Mouse (Mus musculus): ENCODE results near the gene Spag9. TPM values are rescaled to one million over a fixed set of nuclear protein-coding genes. Genes with fewer than 3 reads are reported as not detected.

The Spag9 gene
- polyA plus RNA-seq, 1 experiment from 2014 or later: 30.4 TPM

DNA sequence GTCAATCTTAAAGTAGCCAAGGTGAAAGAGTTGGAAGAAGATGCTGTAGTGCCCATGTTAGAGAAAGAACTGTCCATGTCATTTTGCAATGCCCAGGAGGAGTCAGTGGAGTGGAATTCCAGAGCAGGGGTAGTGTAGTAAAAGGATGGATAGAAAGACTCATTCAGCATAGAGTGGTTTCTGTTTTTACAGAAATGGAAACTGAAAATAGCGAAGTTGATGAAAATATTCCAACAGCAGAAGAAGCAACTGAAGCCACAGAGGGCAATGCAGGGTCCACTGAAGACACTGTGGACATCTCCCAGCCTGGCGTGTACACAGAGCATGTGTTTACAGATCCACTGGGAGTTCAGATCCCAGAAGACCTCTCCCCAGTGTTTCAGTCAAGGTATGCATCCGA, 101.6 kb downstream of the Spag9 start:
- no peak for DNase-seq (ENCODE audit: low spot score)
- Histone ChIP-seq H3K9me3 (replicated peaks) (no peaks in the 10 kb centered on the region), H3K4me3 (no peak overlapping the region), H3K27me3 (ENCODE audit: low read depth, poor library complexity, severe bottlenecking) (no peaks in the 10 kb centered on the region), H3K4me1 (no peaks in the 10 kb centered on the region), H3K27ac (no peak overlapping the region), H3K36me3 (peaks cover 90% of the 10 kb centered on the region)
- WGBS: 94% methylated on average over 3 of the region's 3 CpGs

DNA sequence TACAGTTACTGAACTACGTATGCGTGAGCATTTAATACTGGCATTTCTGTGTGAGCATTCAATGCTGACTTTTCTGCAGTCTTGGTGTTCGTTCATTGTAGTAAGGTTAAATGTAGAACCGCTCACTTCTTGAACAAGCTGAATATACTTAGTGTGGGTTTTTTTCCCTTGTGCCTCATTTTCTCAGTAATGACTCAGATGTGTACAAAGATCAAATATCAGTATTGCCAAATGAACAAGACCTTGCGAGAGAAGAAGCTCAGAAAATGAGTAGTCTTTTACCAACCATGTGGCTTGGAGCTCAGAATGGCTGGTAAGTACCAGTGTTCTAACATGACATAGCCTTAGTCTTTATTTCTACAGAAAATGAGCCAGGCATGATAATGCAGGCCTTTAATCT, 102.9 kb downstream of the Spag9 start:
- no peak for DNase-seq (ENCODE audit: low spot score)
- Histone ChIP-seq H3K27me3 (ENCODE audit: low read depth, poor library complexity, severe bottlenecking) (no peaks in the 10 kb centered on the region), H3K4me1 (no peaks in the 10 kb centered on the region), H3K27ac (no peak overlapping the region), H3K9me3 (replicated peaks) (no peaks in the 10 kb centered on the region), H3K4me3 (no peak overlapping the region), H3K36me3 (peaks cover 86% of the 10 kb centered on the region)
- WGBS: 96% methylated on average over 5 of the region's 5 CpGs

GRCm38 (mm10) chr11:94113795-94114194, 117.9 kb downstream of the Spag9 start:
- WGBS: 94% methylated on average over 2 of the region's 2 CpGs
- no peaks in the 10 kb centered on the region for H3K9me3 ChIP-seq (replicated peaks)
- no peak for DNase-seq (ENCODE audit: low spot score)

DNA sequence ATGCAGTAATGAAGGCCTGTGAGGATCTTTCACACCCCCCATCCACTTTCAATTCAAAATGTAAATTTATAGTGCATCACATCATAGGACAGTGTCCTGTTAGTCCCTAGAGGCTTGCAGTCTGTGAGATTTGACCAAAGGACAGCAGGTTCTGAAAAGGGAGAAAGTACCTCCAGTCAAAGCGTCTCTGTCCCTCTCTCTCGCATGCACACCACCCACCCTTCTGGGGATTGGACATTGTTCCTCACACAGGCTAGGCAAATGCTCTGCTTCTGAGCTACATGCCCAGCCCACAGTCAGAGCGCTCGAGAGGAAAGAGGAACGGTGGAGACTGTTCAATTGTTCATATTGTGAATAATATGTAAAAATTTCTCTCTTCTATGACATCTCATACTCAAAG, 119.5 kb downstream of the Spag9 start:
- no peaks in the 10 kb centered on the region for H3K27me3 ChIP-seq (ENCODE audit: low read depth, poor library complexity, severe bottlenecking)
- no peak overlapping the region for H3K4me3 ChIP-seq
- no peak for DNase-seq (ENCODE audit: low spot score)
- H3K4me1 ChIP-seq: no peaks in the 10 kb centered on the region
- H3K9me3 ChIP-seq (replicated peaks): no peaks in the 10 kb centered on the region
- WGBS: 96% methylated on average over 5 of the region's 5 CpGs
- H3K36me3 ChIP-seq: peaks cover 74% of the 10 kb centered on the region
- H3K27ac ChIP-seq: no peak overlapping the region

More at GRCm38 (mm10) chr11:94113795-94114194, 117.9 kb downstream of the Spag9 start:
- Histone ChIP-seq H3K4me3 (no peak overlapping the region), H3K27ac (no peak overlapping the region), H3K36me3 (peaks cover 76% of the 10 kb centered on the region), H3K27me3 (ENCODE audit: low read depth, poor library complexity, severe bottlenecking) (no peaks in the 10 kb centered on the region), H3K4me1 (no peaks in the 10 kb centered on the region)

- Histone ChIP-seq H3K4me1 (no peaks in the 10 kb centered on the region), H3K4me3 (no peak overlapping the region), H3K36me3 (peaks cover 78% of the 10 kb centered on the region), H3K27me3 (ENCODE audit: low read depth, poor library complexity, severe bottlenecking) (no peaks in the 10 kb centered on the region), H3K27ac (no peak overlapping the region), H3K9me3 (replicated peaks) (no peaks in the 10 kb centered on the region)
- no peak for DNase-seq (ENCODE audit: low spot score)
- WGBS: 97% methylated on average over 7 of the region's 7 CpGs
Observed at GRCm38 (mm10) chr11:94116655-94117054, 120.8 kb downstream of the Spag9 start.

GRCm38 (mm10) chr11:94117836-94118235, 121.9 kb downstream of the Spag9 start:
- Histone ChIP-seq H3K4me3 (no peak overlapping the region), H3K27ac (no peak overlapping the region), H3K27me3 (ENCODE audit: low read depth, poor library complexity, severe bottlenecking) (no peaks in the 10 kb centered on the region), H3K4me1 (no peaks in the 10 kb centered on the region), H3K36me3 (peaks cover 78% of the 10 kb centered on the region), H3K9me3 (replicated peaks) (no peaks in the 10 kb centered on the region)
- no peak for DNase-seq (ENCODE audit: low spot score)
- WGBS: 93% methylated on average over 6 of the region's 6 CpGs

- H3K36me3 ChIP-seq: peaks cover 76% of the 10 kb centered on the region
- no peak overlapping the region for H3K4me3 ChIP-seq
- no peaks in the 10 kb centered on the region for H3K27me3 ChIP-seq (ENCODE audit: low read depth, poor library complexity, severe bottlenecking)
- no peaks in the 10 kb centered on the region for H3K9me3 ChIP-seq (replicated peaks)
- H3K27ac ChIP-seq: no peak overlapping the region
- no peaks in the 10 kb centered on the region for H3K4me1 ChIP-seq
- no peak for DNase-seq (ENCODE audit: low spot score)
Observed at GRCm38 (mm10) chr11:94118612-94119011, 122.7 kb downstream of the Spag9 start.

DNA sequence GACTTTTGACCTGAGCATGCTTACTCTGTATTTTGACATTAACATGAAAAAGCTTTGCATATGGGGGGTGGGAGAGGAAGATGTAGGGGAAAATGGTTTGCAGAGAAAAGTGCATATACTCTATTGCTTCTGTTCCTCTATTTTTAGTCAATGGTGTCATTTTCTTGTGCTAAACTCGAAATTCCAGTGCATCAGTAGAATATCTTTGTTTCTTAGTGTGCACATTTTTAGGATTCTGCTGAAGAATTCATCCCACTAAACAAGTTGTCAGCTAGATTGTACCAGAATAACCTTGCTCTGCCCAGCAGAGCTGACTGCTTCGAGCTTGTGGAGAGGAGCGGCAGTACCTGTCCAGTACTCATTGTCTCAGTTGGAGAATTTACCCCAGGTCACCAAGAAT, 124.8 kb downstream of the Spag9 start:
- peaks cover 69% of the 10 kb centered on the region for H3K36me3 ChIP-seq
- WGBS: 88% methylated on average over 3 of the region's 3 CpGs
- H3K4me3 ChIP-seq: no peak overlapping the region
- no peaks in the 10 kb centered on the region for H3K4me1 ChIP-seq
- H3K27me3 ChIP-seq (ENCODE audit: low read depth, poor library complexity, severe bottlenecking): no peaks in the 10 kb centered on the region
- H3K9me3 ChIP-seq (replicated peaks): no peaks in the 10 kb centered on the region
- no peak overlapping the region for H3K27ac ChIP-seq
- DNase-seq (ENCODE audit: low spot score): no peak

GRCm38 (mm10) chr11:94121501-94121900, 125.6 kb downstream of the Spag9 start:
- H3K27ac ChIP-seq: no peak overlapping the region
- no peaks in the 10 kb centered on the region for H3K4me1 ChIP-seq
- peaks cover 68% of the 10 kb centered on the region for H3K36me3 ChIP-seq
- 91% methylated on average over 10 of the region's 10 CpGs for WGBS
- no peak for DNase-seq (ENCODE audit: low spot score)
- H3K4me3 ChIP-seq: no peak overlapping the region
- H3K9me3 ChIP-seq (replicated peaks): no peaks in the 10 kb centered on the region
- no peaks in the 10 kb centered on the region for H3K27me3 ChIP-seq (ENCODE audit: low read depth, poor library complexity, severe bottlenecking)

DNA sequence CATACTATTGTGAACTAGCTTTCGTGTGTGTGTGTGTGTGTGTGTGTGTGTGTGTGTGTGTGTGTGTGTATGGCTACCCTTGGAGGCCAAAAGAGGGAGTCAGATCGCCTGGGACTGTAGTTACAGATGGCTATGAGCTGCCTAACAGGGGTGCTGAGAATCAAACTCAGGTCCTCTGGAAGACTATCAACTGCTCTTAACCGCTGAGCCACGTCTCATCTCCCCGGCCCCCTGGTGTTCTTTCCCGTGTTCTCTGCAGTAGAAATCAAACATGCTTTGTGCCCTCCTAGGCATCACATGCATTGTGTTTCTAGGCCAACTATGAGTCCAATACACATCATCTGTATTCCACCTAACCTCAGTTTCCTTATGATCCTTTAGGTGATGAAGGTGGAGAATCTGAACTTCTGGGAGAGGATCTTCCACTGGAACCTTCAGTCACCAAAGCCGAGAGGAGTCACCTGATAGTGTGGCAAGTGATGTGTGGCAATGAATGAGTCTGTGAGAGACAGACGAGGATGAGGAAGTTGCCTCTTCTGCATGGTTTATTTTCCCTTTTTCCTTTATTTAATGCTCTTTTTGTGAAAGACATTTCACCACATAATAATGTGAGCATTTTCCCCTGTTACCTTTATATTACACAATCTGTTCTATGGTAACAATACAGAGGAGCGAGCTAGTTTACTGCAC, 126.6 kb downstream of the Spag9 start:
- H3K9me3 ChIP-seq (replicated peaks): no peaks in the 10 kb centered on the region
- peak; percentile 12 for DNase-seq (ENCODE audit: low spot score)
- H3K36me3 ChIP-seq: peaks cover 66% of the 10 kb centered on the region
- H3K4me3 ChIP-seq: no peak overlapping the region
- H3K4me1 ChIP-seq: no peaks in the 10 kb centered on the region
- H3K27ac ChIP-seq: no peak overlapping the region
- WGBS: 95% methylated on average over 9 of the region's 9 CpGs
- H3K27me3 ChIP-seq (ENCODE audit: low read depth, poor library complexity, severe bottlenecking): no peaks in the 10 kb centered on the region

DNA sequence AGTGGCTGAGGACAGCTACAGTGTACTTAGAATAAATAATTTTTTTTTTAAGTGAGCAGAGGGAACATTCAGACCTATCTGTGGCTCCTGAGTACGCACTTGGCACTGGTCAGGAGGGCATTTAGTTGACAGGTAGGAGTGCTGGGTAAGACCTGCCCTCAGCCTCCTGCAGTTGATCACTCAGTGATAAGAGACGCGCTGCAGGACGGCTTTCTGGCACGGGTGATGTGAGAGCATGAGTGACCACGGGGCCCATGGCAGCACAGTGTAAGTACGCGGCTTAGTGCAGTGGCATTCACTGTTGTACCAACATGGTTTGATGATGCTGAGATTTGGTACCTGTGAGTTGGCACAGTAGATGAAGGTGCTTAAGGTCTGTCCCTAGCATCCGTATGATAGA, 130.8 kb downstream of the Spag9 start:
- peak; percentile 23 for DNase-seq (ENCODE audit: low spot score)
- peaks cover 43% of the 10 kb centered on the region for H3K36me3 ChIP-seq
- H3K4me3 ChIP-seq: no peak overlapping the region
- H3K4me1 ChIP-seq: peaks cover 16% of the 10 kb centered on the region
- no peak overlapping the region for H3K27ac ChIP-seq
- H3K27me3 ChIP-seq (ENCODE audit: low read depth, poor library complexity, severe bottlenecking): no peaks in the 10 kb centered on the region
- H3K9me3 ChIP-seq (replicated peaks): no peaks in the 10 kb centered on the region
- 96% methylated on average over 9 of the region's 9 CpGs for WGBS

GRCm38 (mm10) chr11:94127966-94128365, 132.1 kb downstream of the Spag9 start:
- H3K4me3 ChIP-seq: no peak overlapping the region
- H3K27ac ChIP-seq: no peak overlapping the region
- H3K4me1 ChIP-seq: peaks cover 25% of the 10 kb centered on the region
- no peaks in the 10 kb centered on the region for H3K27me3 ChIP-seq (ENCODE audit: low read depth, poor library complexity, severe bottlenecking)
- WGBS: 58% methylated on average over 5 of the region's 5 CpGs
- no peaks in the 10 kb centered on the region for H3K9me3 ChIP-seq (replicated peaks)
- peak; percentile 77 for DNase-seq (ENCODE audit: low spot score)
- peaks cover 30% of the 10 kb centered on the region for H3K36me3 ChIP-seq

- Histone ChIP-seq H3K36me3 (peaks cover 27% of the 10 kb centered on the region), H3K9me3 (replicated peaks) (no peaks in the 10 kb centered on the region), H3K27me3 (ENCODE audit: low read depth, poor library complexity, severe bottlenecking) (no peaks in the 10 kb centered on the region), H3K4me1 (peaks cover 29% of the 10 kb centered on the region), H3K4me3 (no peak overlapping the region), H3K27ac (no peak overlapping the region)
- 88% methylated on average over 8 of the region's 8 CpGs for WGBS
- peak; percentile 14 for DNase-seq (ENCODE audit: low spot score)
Observed at GRCm38 (mm10) chr11:94128506-94128905, 132.6 kb downstream of the Spag9 start.
